Mouse (Mus musculus) heart, adult 2 months (tissue): Measurements from ENCODE around the gene Smg5. TPM values are rescaled to one million over a fixed set of nuclear protein-coding genes. Genes with fewer than 3 reads are reported as not detected.

ENCODE experiments used
- DNase-seq, 2 experiments: peaks; one replicate each; pipeline ENCODE4 v3.0.0; 2021
- H3K27ac ChIP-seq: fragments of 200-600 bp; 2 replicates; pipeline ENCODE4 v1.8.1; 2022
- H3K27me3 ChIP-seq: fragments of 200-500 bp; 2 replicates; pipeline ENCODE4 v1.6.1; 2012; ENCODE audit warnings: mild to moderate bottlenecking, low read length, inconsistent platforms, mixed read lengths; ENCODE audit not compliant: control insufficient read depth, insufficient read depth
- H3K36me3 ChIP-seq: fragments of 200-500 bp; 2 replicates; pipeline ENCODE4 v1.6.1; 2012; ENCODE audit warnings: low read length, inconsistent platforms; ENCODE audit not compliant: control insufficient read depth, insufficient read depth
- H3K4me1 ChIP-seq: fragments of 200-500 bp; 2 replicates; pipeline ENCODE4 v1.6.1; 2011; ENCODE audit warnings: low read length; ENCODE audit not compliant: control insufficient read depth, insufficient read depth
- H3K4me3 ChIP-seq: fragments of 200-600 bp; 2 replicates; pipeline ENCODE4 v1.8.1; 2022
- H3K79me2 ChIP-seq: fragments of 200-500 bp; replicated peaks from 2 replicates; pipeline ENCODE4 v1.6.1; 2012; ENCODE audit warnings: mild to moderate bottlenecking, inconsistent platforms, low read length, moderate library complexity, mixed read lengths; ENCODE audit not compliant: control insufficient read depth, insufficient read depth
- H3K9ac ChIP-seq: fragments of 200-500 bp; 2 replicates; pipeline ENCODE4 v1.6.1; 2012; ENCODE audit warnings: low read depth, mild to moderate bottlenecking, control low read depth, inconsistent platforms, low read length, mixed read lengths
- CTCF ChIP-seq: fragments of 200-600 bp; IDR thresholded peaks from 2 replicates; pipeline ENCODE4 v1.8.1; 2022; ENCODE audit warnings: antibody characterized with exemption, mild to moderate bottlenecking, moderate library complexity
- EP300 ChIP-seq: fragments of 200-500 bp; IDR thresholded peaks from 2 replicates; pipeline ENCODE4 v1.6.1; 2011; ENCODE audit warnings: low read depth, low read length, control low read depth; ENCODE audit not compliant: insufficient read depth
- POLR2A ChIP-seq: fragments of 200-500 bp; IDR thresholded peaks from 2 replicates; pipeline ENCODE4 v1.6.1; 2011; ENCODE audit warnings: mild to moderate bottlenecking, low read depth, low read length, control low read depth; ENCODE audit not compliant: insufficient read depth
- WGBS: fragments of 180-500 bp; shearing (Covaris S2); methylation state at CpG from one replicate; pipeline ENCODE4 v1.1.7; 2018; 5-methylcytosine and 5-hydroxymethylcytosine counted together
- intact Hi-C: fragments of 180-260 bp; cut with DNase I; formaldehyde crosslinking; loops from one replicate; pipeline ENCODE4 v1.15.1; 2025
- polyA plus RNA-seq: library from polyadenylated mRNA; depleted of rRNA; stranded (reverse); fragments of >200 nt; gene quantifications from 2 replicates; pipeline ENCODE4 v1.2.3, GENCODE M21; 2012
- total RNA-seq, 2 experiments: library from RNA; stranded (reverse); gene quantifications; 2 replicates each; pipeline ENCODE4 v1.2.3; 2021

Smg5 gene
- total and polyA plus RNA-seq, 3 experiments = 42.7 to 45.8 (median 44.4) TPM

GRCm38 (mm10) chr3:88328956-88329355, 7.1 kb upstream of the Smg5 start:
- whole genome bisulfite sequencing = 81% methylated on average over 5 of the region's 5 CpGs
- Histone ChIP-seq H3K79me2 (no peaks in the 10 kb centered on the region), H3K4me1 (peaks cover 3% of the 10 kb centered on the region), H3K36me3 (no peaks in the 10 kb centered on the region), H3K4me3 (no peak overlapping the region), H3K27me3 (no peaks in the 10 kb centered on the region), H3K27ac (no peak overlapping the region), H3K9ac (no peak overlapping the region)
- no peak for DNase-seq
- intact Hi-C loops = no loop called here
- no peak for TF ChIP-seq CTCF
- no peak for TF ChIP-seq POLR2A
- TF ChIP-seq EP300 = no peak

DNA sequence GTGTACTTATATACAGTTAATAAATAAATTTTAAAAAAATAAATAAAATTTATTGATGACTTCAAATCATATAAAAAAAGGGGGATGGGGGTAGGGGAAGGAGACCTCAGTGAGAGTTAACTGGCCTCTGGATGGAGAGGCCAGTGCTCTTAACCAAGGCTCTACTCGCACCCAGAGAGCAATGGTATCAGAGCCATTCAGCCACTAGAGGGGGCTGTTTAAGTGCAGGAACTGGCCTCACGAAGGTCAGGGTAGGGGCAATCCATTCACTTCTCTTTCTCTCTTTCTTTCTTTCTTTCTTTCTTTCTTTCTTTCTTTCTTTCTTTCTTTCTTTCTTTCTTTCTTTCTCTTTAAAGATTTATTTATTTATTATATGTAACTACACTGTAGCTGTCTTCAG, 4.8 kb upstream of the Smg5 start:
- H3K9ac ChIP-seq = no peak overlapping the region
- H3K36me3 ChIP-seq = no peaks in the 10 kb centered on the region
- TF ChIP-seq POLR2A (no peak), EP300 (no peak), CTCF (peak; percentile 83)
- H3K4me1 ChIP-seq = no peaks in the 10 kb centered on the region
- 31% methylated on average over 2 of the region's 2 CpGs for WGBS
- no peaks in the 10 kb centered on the region for H3K27me3 ChIP-seq
- no peaks in the 10 kb centered on the region for H3K79me2 ChIP-seq
- no peak for DNase-seq
- intact Hi-C loops = no loop called here
- no peak overlapping the region for H3K27ac ChIP-seq
- no peak overlapping the region for H3K4me3 ChIP-seq

DNA sequence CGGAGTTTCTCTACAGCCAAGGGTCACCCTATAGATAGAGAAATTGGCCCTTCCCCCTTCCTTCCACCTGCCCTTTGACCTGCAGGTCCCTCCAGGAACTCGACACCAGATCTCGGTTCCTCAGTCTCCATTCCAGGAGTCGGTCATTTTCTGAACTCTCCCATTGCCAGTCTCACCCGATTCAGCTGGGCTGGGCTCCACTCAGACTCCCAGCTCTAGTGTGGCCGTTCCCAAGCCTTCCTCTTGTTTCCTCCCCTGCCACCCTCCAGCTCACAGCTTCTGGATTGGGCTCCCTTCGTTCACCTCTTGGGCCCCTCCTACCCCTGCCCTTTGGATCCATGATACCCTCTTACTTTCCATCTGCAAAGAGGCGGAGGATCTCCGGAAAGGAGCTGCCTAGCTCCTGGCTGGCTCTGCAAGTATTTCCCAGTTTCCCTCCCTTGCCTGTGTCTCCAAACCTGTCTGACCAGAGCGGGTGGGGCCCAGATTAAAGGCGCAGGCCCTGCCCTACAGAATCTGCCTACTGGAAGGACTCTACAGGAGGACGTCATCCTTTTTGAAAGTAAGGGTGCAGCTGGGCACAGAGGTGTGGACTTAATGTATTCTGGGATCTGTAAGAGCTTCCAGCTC, 1.9 kb upstream of the Smg5 start:
- intact Hi-C loops = no loop called here
- Histone ChIP-seq H3K27ac (no peak overlapping the region), H3K4me1 (peaks cover 5% of the 10 kb centered on the region), H3K36me3 (no peaks in the 10 kb centered on the region), H3K4me3 (no peak overlapping the region), H3K27me3 (no peaks in the 10 kb centered on the region), H3K79me2 (no peaks in the 10 kb centered on the region), H3K9ac (no peak overlapping the region)
- no peak for TF ChIP-seq POLR2A
- no peak for TF ChIP-seq EP300
- TF ChIP-seq CTCF = no peak
- WGBS = 63% methylated on average over 12 of the region's 12 CpGs
- no peak for DNase-seq

DNA sequence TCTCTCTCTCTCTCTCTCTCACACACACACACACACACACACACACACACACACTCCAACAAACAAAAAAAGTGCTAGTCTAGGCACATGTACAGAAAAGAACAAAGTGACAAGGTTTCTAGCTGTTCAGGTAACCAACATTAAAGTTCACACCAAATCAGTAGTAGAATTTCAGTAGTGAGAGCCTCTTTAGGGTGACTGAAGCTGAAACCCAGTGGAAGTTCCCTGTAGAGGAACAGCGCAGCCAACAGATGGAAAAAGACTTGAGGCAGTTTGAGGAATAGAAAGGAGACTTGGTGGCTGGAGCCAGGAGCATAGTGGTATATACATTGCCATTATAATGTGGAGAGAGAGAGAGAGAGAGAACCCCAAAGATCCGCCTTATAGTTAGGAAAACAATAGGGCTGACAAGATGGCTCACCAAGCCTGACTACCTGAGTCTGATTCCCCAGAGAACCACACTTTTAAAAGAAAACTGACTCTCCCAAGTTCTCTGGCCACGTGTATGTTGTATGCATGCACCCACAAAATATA, 1.1 kb upstream of the Smg5 start:
- Histone ChIP-seq H3K79me2 (no peaks in the 10 kb centered on the region; the same call in 1 of the 2 replicates), H3K4me3 (peak overlapping the region; percentile 85), H3K4me1 (peaks cover 6% of the 10 kb centered on the region), H3K27ac (peak overlapping the region; percentile 99), H3K36me3 (no peaks in the 10 kb centered on the region), H3K27me3 (no peaks in the 10 kb centered on the region), H3K9ac (no peak overlapping the region)
- WGBS = 31% methylated on average over 3 of the region's 3 CpGs
- intact Hi-C loops = loop anchor here (5.0 kb wide), 1 partner anchor 38 kb away; the partner anchor contains the start of genes Cct3 and Tsacc
- no peak for TF ChIP-seq CTCF
- TF ChIP-seq EP300 = no peak
- TF ChIP-seq POLR2A = no peak
- no peak for DNase-seq

DNA sequence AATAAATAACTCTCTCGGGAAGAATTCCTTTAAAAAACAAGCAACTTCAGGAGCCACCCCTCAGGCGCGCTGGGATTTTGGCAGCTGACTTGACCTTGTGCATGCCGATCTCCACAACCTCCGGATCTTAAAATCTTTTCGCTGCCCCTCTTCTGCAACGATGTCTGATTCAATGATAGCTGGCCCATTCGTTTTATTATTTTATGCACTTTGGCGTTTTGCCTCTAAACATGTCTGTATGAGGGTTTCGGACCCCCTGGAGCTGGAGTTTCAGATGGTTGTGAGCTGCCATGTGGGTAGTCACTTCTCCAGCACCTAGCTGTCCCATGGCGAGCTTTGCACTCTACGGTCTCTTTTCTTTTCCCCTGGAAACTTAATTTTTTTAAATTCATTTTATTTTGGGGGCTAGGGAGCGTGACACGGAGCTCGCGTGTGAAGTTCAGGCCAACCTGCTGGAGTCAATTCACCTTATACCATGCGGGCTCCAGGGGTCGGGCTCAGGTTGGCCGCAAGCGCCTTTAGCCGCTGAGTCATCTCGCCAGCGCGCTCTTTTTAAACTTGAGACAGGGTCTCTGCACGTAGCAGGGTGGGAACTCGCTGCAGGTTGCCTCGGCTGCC, 515 bp upstream of the Smg5 start:
- Histone ChIP-seq H3K27me3 (no peaks in the 10 kb centered on the region), H3K79me2 (no peaks in the 10 kb centered on the region; the same call in 1 of the 2 replicates), H3K4me3 (peak overlapping the region; percentile 85), H3K9ac (peak overlapping the region; percentile 75), H3K4me1 (peaks cover 6% of the 10 kb centered on the region), H3K27ac (peak overlapping the region; percentile 99), H3K36me3 (no peaks in the 10 kb centered on the region)
- intact Hi-C loops = loop anchor here (5.0 kb wide), 1 partner anchor 38 kb away; the partner anchor contains the start of genes Cct3 and Tsacc
- TF ChIP-seq EP300 (no peak), POLR2A (no peak), CTCF (no peak)
- WGBS = 1% methylated on average over 27 of the region's 27 CpGs
- no peak for DNase-seq

- H3K27me3 ChIP-seq = no peaks in the 10 kb centered on the region
- WGBS = 36% methylated on average over 11 of the region's 11 CpGs
- peak overlapping the region; percentile 99; the same call in 1 of the 2 replicates for H3K27ac ChIP-seq
- H3K79me2 ChIP-seq = no peaks in the 10 kb centered on the region; the same call in 1 of the 2 replicates
- intact Hi-C loops = loop anchor here (5.0 kb wide), 1 partner anchor 40 kb away; the partner anchor contains the start of genes Cct3 and Tsacc
- H3K9ac ChIP-seq = no peak overlapping the region
- TF ChIP-seq CTCF (no peak), EP300 (no peak), POLR2A (no peak)
- H3K4me1 ChIP-seq = peaks cover 6% of the 10 kb centered on the region
- H3K36me3 ChIP-seq = no peaks in the 10 kb centered on the region; the same call in 1 of the 2 replicates
- peak overlapping the region; percentile 85; the same call in 1 of the 2 replicates for H3K4me3 ChIP-seq
- peak in 1 of 2 experiments; percentile 28 for DNase-seq
Observed at GRCm38 (mm10) chr3:88337367-88338020, 1.4 kb downstream of the Smg5 start.
